In genomic region chr13:52821571-52821970, GRCm38 (mm10) we compare ENCODE assay signal across 9 mouse cellular contexts.
DNase-seq lines count a peak whose midpoint lies in the region; ATAC-seq and TF ChIP-seq lines count a peak whose summit lies in the region.
"Had no signal": no experiment of that assay in that cellular context is flagged by ENCODE, and none has a peak within 500 bp of the region (broad histone marks: within the 10 kb centered on the region; RNA-seq: fewer than 3 reads in every experiment).

No protein-coding gene starts in this region.

- 20% methylated on average over 9 of the region's 9 CpGs for WGBS in hindbrain, postnatal 0 days
- WGBS in hindbrain, embryonic 14.5 days: 41% methylated on average over 9 of the region's 9 CpGs
- 48% methylated on average over 9 of the region's 9 CpGs for WGBS in midbrain, embryonic 15.5 days
- WGBS in hindbrain, embryonic 11.5 days: 42% methylated on average over 9 of the region's 9 CpGs

- H3K4me1 ChIP-seq in hindbrain, postnatal 0 days (ENCODE audit: insufficient read depth, low read length): peaks cover 15% of the 10 kb centered on the region; the same call in 1 of the 2 replicates
- H3K4me1 ChIP-seq in hindbrain, embryonic 14.5 days (replicated peaks; ENCODE audit: control insufficient read depth, insufficient read depth, low read length): peaks cover 22% of the 10 kb centered on the region
- peaks cover 13% of the 10 kb centered on the region; the same call in 1 of the 2 replicates for H3K4me1 ChIP-seq in midbrain, embryonic 15.5 days
- H3K4me1 ChIP-seq in hindbrain, embryonic 11.5 days (replicated peaks; ENCODE audit: control insufficient read depth, insufficient read depth, low read length): peaks cover 7% of the 10 kb centered on the region; the same call in 1 of the 2 replicates

- no peak for TF ChIP-seq POLR2A in myocyte (IDR thresholded peaks at IDR 0.05; ENCODE audit: insufficient read length, low read depth)

- no peak overlapping the region for H3K4me2 ChIP-seq in hindbrain, postnatal 0 days (ENCODE audit: low read depth, low read length)
- H3K4me2 ChIP-seq in hindbrain, embryonic 14.5 days (replicated peaks): no peak overlapping the region
- peak overlapping the region; percentile 42 for H3K4me2 ChIP-seq in myocyte (ENCODE audit: low read depth)
- H3K4me2 ChIP-seq in midbrain, embryonic 15.5 days: no peak overlapping the region
- no peak overlapping the region for H3K4me2 ChIP-seq in hindbrain, embryonic 11.5 days (replicated peaks; ENCODE audit: low read depth, low read length)

- no peaks in the 10 kb centered on the region for H3K9me3 ChIP-seq in hindbrain, postnatal 0 days (ENCODE audit: low read length)
- H3K9me3 ChIP-seq in hindbrain, embryonic 14.5 days (ENCODE audit: control insufficient read depth, low read length): no peaks in the 10 kb centered on the region
- no peaks in the 10 kb centered on the region for H3K9me3 ChIP-seq in midbrain, embryonic 15.5 days
- H3K9me3 ChIP-seq in hindbrain, embryonic 11.5 days (ENCODE audit: control insufficient read depth, low read length): no peaks in the 10 kb centered on the region

- no peak overlapping the region for H3K4me3 ChIP-seq in hindbrain, postnatal 0 days (ENCODE audit: low read length)
- no peak overlapping the region for H3K4me3 ChIP-seq in hindbrain, embryonic 14.5 days (replicated peaks; ENCODE audit: low read length)
- no peak overlapping the region for H3K4me3 ChIP-seq in myocyte
- no peak overlapping the region for H3K4me3 ChIP-seq in midbrain, embryonic 15.5 days
- no peak overlapping the region for H3K4me3 ChIP-seq in hindbrain, embryonic 11.5 days (ENCODE audit: low read depth, low read length)
- H3K4me3 ChIP-seq: erythroblast, embryonic 14.5 days had no signal

- H3K27ac ChIP-seq in hindbrain, postnatal 0 days: no peak overlapping the region
- H3K27ac ChIP-seq in hindbrain, embryonic 14.5 days: no peak overlapping the region
- no peak overlapping the region for H3K27ac ChIP-seq in midbrain, embryonic 15.5 days
- no peak overlapping the region for H3K27ac ChIP-seq in hindbrain, embryonic 11.5 days (ENCODE audit: low read depth, low read length)

- H3K36me3 ChIP-seq in hindbrain, postnatal 0 days (ENCODE audit: insufficient read depth, low read length): no peaks in the 10 kb centered on the region
- H3K36me3 ChIP-seq in hindbrain, embryonic 14.5 days (replicated peaks; ENCODE audit: control insufficient read depth, insufficient read depth): no peaks in the 10 kb centered on the region
- no peaks in the 10 kb centered on the region for H3K36me3 ChIP-seq in myocyte (ENCODE audit: control insufficient read depth, insufficient read depth)
- no peaks in the 10 kb centered on the region for H3K36me3 ChIP-seq in midbrain, embryonic 15.5 days (replicated peaks)
- no peaks in the 10 kb centered on the region for H3K36me3 ChIP-seq in hindbrain, embryonic 11.5 days (ENCODE audit: control insufficient read depth, insufficient read depth, low read length)

- no peak for TF ChIP-seq CTCF in hindbrain, postnatal 0 days (IDR thresholded peaks at IDR 0.05; ENCODE audit: low read depth)

- no peaks in the 10 kb centered on the region for H3K79me2 ChIP-seq in myocyte (ENCODE audit: control insufficient read depth, insufficient read depth)

- H3ac ChIP-seq in myocyte (ENCODE audit: control insufficient read depth, insufficient read length): no peak overlapping the region

- H3K9ac ChIP-seq in hindbrain, postnatal 0 days (replicated peaks; ENCODE audit: low read length): no peak overlapping the region
- H3K9ac ChIP-seq in hindbrain, embryonic 14.5 days: no peak overlapping the region
- H3K9ac ChIP-seq in midbrain, embryonic 15.5 days: no peak overlapping the region
- H3K9ac ChIP-seq in hindbrain, embryonic 11.5 days (ENCODE audit: low read depth, low read length): no peak overlapping the region

- no peaks in the 10 kb centered on the region for H3K27me3 ChIP-seq in hindbrain, postnatal 0 days (ENCODE audit: insufficient read depth, low read length)
- H3K27me3 ChIP-seq in hindbrain, embryonic 14.5 days (ENCODE audit: control insufficient read depth, insufficient read depth, low read length): no peaks in the 10 kb centered on the region
- H3K27me3 ChIP-seq in myocyte (ENCODE audit: control insufficient read depth, insufficient read depth, insufficient read length): no peaks in the 10 kb centered on the region
- H3K27me3 ChIP-seq in midbrain, embryonic 15.5 days (replicated peaks): no peaks in the 10 kb centered on the region
- H3K27me3 ChIP-seq in hindbrain, embryonic 11.5 days (ENCODE audit: control insufficient read depth, insufficient read depth, low read length): peaks cover 2% of the 10 kb centered on the region; the same call in 1 of the 2 replicates

- no peak for ATAC-seq in hindbrain, postnatal 0 days
- ATAC-seq in hindbrain, embryonic 14.5 days (ENCODE audit: low FRiP score): no peak
- no peak for ATAC-seq in midbrain, embryonic 15.5 days (replicated peaks)
- ATAC-seq in hindbrain, embryonic 11.5 days (ENCODE audit: low FRiP score): no peak

- DNase-seq in hindbrain, postnatal 0 days (ENCODE audit: low spot score): peak; percentile 24
- no peak for DNase-seq in hindbrain, embryonic 14.5 days (ENCODE audit: low spot score)
- DNase-seq in heart, adult 9 months (ENCODE audit: low spot score in 2 of 2): peak; percentile 61 to 63
- peak; percentile 70 to 81 for DNase-seq in kidney, postnatal 25 days
- no peak for DNase-seq in hindbrain, embryonic 11.5 days (ENCODE audit: low spot score)
- no peak for DNase-seq in right cerebral cortex, postnatal 36 days (ENCODE audit: low spot score in 2 of 2)

TF ChIP-seq in myocyte, 11 proteins besides CTCF, POLR2A, EP300 and RAD21:
- TF ChIP-seq POLR2AphosphoS2 (IDR thresholded peaks at IDR 0.05; ENCODE audit: insufficient read length, low read depth): no peak

Comparison
In these comparisons a context has a peak if more than half of its experiments do, and no peak if none do; other contexts are left out.
1. DNase-seq: peak in hindbrain, postnatal 0 days (single experiment), heart, adult 9 months (2 of 2) and kidney, postnatal 25 days (2 of 2); none in hindbrain, embryonic 14.5 days (single experiment), hindbrain, embryonic 11.5 days (single experiment) and right cerebral cortex, postnatal 36 days (0 of 2).